Mouse (Mus musculus) thymus, adult 2 months (tissue): ENCODE data around the gene Crygc.

Source experiments
- CTCF ChIP-seq: fragments of 200-500 bp; IDR thresholded peaks from 2 replicates; pipeline ENCODE4 v1.5.1; 2012; ENCODE audit warnings: mild to moderate bottlenecking, control low read depth, low read length, moderate library complexity, borderline replicate concordance; ENCODE audit not compliant: control insufficient read depth, poor library complexity, insufficient read depth; ENCODE audit errors: extremely low read depth
- POLR2A ChIP-seq: fragments of 200-500 bp; IDR thresholded peaks from 2 replicates; pipeline ENCODE4 v1.6.1; 2012; ENCODE audit warnings: mild to moderate bottlenecking, low read length, control low read depth, moderate library complexity; ENCODE audit not compliant: control insufficient read depth, poor library complexity, insufficient read depth; ENCODE audit errors: extremely low read depth

GRCm38 (mm10) chr1:65037542-65037941 lies 35.9 kb downstream of the Crygc start:
- TF ChIP-seq POLR2A (no peak), CTCF (no peak)
